Mouse (Mus musculus) spleen, adult 2 months (tissue): Measurements from ENCODE around the gene Hoxb5.

Experiments used
- CTCF ChIP-seq: fragments of 200-500 bp; IDR thresholded peaks from 2 replicates; pipeline ENCODE4 v1.5.1; 2011; ENCODE audit warnings: mild to moderate bottlenecking, inconsistent platforms; ENCODE audit not compliant: insufficient read depth, insufficient read length, insufficient replicate concordance; ENCODE audit errors: extremely low read depth
- POLR2A ChIP-seq: fragments of 200-500 bp; IDR thresholded peaks from 2 replicates; pipeline ENCODE4 v1.6.1; 2011; ENCODE audit warnings: low read depth, low read length, inconsistent platforms

DNA sequence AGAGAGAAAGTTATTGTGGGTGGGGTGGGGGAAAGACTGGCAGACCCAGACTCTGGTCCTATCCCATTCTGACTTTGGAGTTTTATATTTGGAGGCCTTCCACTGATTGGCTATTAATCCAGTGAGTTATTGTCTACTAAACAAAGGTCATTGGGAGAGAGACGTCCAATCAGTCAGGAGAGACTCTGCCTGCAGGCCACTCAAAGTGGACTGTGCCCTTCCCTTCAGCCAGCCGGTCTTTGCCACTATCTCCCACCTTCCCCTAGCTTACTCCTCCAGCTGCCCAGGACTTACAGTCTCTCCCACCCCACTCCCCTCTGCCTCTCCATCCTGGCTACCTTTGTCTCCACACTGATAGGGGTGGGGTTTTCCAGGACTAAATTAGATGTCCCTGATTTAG lies 33.5 kb downstream of the Hoxb5 start:
- no peak for TF ChIP-seq CTCF
- TF ChIP-seq POLR2A, result no peak
